Mouse (Mus musculus): ENCODE data around the gene 5830411N06Rik. TPM values are rescaled to one million over a fixed set of nuclear protein-coding genes. Genes with fewer than 3 reads are reported as not detected.

The 5830411N06Rik gene
- total RNA-seq, 2 experiments from 2014 or later, result 0.16 TPM; not detected in 1

DNA sequence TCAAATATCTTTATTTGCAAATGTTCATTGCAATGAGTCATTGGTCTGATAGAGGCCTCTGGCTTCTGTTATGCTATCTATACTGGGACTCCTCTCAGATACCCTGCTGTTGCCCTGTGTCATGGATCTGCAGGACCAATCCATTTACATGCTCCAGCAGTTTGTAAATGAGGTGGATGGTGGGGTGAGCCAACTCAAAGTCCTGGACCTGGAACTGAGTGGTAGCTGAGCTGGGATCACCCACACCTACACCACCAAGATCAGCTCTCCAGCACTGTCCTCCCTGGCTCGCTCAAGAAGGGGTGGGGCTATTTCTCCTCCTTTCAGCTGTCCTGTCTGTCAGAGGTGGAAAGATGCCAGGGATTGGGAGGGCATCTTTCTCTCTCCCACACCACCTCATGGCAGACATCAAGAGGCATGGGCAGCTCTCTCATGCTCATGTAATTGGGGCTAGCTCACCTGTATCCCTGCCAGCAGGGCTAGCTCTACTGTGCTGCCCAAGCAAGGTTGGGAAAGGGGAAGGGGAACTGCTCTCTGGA lies 82.8 kb downstream of the 5830411N06Rik start:
- intact Hi-C loops (cut with DNase I), result loop anchor here (10.0 kb wide), 1 partner anchor 95 kb away; the partner anchor contains the start of gene Olfr532

DNA sequence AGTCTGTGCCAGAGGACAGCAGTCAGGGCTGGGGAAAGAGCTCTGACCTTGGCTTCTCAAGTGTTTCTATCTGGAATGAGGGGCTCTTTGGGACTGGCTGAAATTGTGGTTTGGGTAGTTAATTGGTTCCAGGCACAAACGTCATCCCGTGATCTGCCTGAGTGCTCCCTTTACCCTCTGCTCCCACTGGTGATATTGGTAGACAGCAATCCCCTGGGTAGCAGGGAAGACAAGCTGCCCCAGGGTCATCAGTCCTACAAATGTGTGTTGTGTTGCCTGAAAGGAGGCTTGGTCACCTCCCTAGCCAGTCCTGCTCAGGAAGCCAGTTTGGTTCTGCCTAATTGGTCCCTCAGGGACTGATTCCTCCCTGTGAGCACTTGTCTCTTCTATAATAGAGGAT lies 86.6 kb downstream of the 5830411N06Rik start, which contains the start of gene Olfr527:
Olfr527 (plus strand) TSS at position 301 of the 400 bp plus-strand sequence.
- intact Hi-C loops (cut with DNase I), result no loop called here

More for the DNA sequence above, 82.8 kb downstream of the 5830411N06Rik start:
- DNase-seq (ENCODE audit: low spot score in 2 of 2), result no peak

More for the DNA sequence above, 86.6 kb downstream of the 5830411N06Rik start, which contains the start of gene Olfr527:
- DNase-seq (ENCODE audit: low spot score in 2 of 2), result no peak

Other genes with a start within 250 kb of the 5830411N06Rik start
- gene Zfp511, start 210.9 kb upstream of the 5830411N06Rik start, total RNA-seq (2021), result 10 to 100 TPM; 26.5 to 27.5 TPM
- 10 to 100 TPM; 32.8 to 35.3 TPM for gene Tubgcp2, start 210.6 kb upstream of the 5830411N06Rik start, total RNA-seq (2021)
- under 1 TPM in 1 of 2 experiments, not detected in 1; 0.23 TPM for gene Msx3, start 198.2 kb upstream of the 5830411N06Rik start, total RNA-seq (2021)
- 100 to 1,000 TPM; 184 to 195 TPM for gene Caly, start 164.7 kb upstream of the 5830411N06Rik start, total RNA-seq (2021)
- gene Prap1, start 153.9 kb upstream of the 5830411N06Rik start, total RNA-seq (2021), result not detected
- 10 to 100 TPM; 56.2 to 56.3 TPM for gene Fuom, start 144.8 kb upstream of the 5830411N06Rik start, total RNA-seq (2021)
- gene Paox, start 131.5 kb upstream of the 5830411N06Rik start, total RNA-seq (2021), result 1 to 10 TPM; 5.2 to 5.3 TPM
- 10 to 100 TPM; 46.1 to 49.0 TPM for gene Echs1, start 130.8 kb upstream of the 5830411N06Rik start, total RNA-seq (2021)
- gene Mtg1, start 109.7 kb upstream of the 5830411N06Rik start, total RNA-seq (2021), result 10 to 100 TPM; 22.4 TPM
- 100 to 1,000 TPM; 160 to 172 TPM for gene Sprn, start 92.4 kb upstream of the 5830411N06Rik start, total RNA-seq (2021)
- not detected for gene Olfr522, start 82.5 kb upstream of the 5830411N06Rik start, total RNA-seq (2021)
- gene Olfr523, start 74.1 kb upstream of the 5830411N06Rik start, total RNA-seq (2021), result not detected
- gene Olfr524, start 41.3 kb upstream of the 5830411N06Rik start, total RNA-seq (2021), result not detected
- not detected for gene Cd163l1, start 29.0 kb upstream of the 5830411N06Rik start, total RNA-seq (2021)
- not detected for gene Olfr525, start 73.6 kb downstream of the 5830411N06Rik start, total RNA-seq (2021)
- gene Olfr527, start 86.7 kb downstream of the 5830411N06Rik start, total RNA-seq (2021), result not detected
- not detected for gene Olfr60, start 114.4 kb downstream of the 5830411N06Rik start, total RNA-seq (2021)
- gene Olfr530, start 129.0 kb downstream of the 5830411N06Rik start, total RNA-seq (2021), result not detected
- gene Olfr531, start 155.6 kb downstream of the 5830411N06Rik start, total RNA-seq (2021), result not detected
- gene Olfr532, start 174.4 kb downstream of the 5830411N06Rik start, total RNA-seq (2021), result not detected
- gene Olfr533, start 216.1 kb downstream of the 5830411N06Rik start, total RNA-seq (2021), result not detected
- gene Olfr535, start 236.9 kb downstream of the 5830411N06Rik start, total RNA-seq (2021), result not detected

Data from left cerebral cortex, postnatal 25 days (tissue).